Mouse (Mus musculus): ENCODE measurements around the gene Crxos. TPM values are rescaled to one million over a fixed set of nuclear protein-coding genes. Genes with fewer than 3 reads are reported as not detected.

Gene Crxos
- total RNA-seq, 2 experiments from 2014 or later = 0.42 TPM; not detected in 1

DNA sequence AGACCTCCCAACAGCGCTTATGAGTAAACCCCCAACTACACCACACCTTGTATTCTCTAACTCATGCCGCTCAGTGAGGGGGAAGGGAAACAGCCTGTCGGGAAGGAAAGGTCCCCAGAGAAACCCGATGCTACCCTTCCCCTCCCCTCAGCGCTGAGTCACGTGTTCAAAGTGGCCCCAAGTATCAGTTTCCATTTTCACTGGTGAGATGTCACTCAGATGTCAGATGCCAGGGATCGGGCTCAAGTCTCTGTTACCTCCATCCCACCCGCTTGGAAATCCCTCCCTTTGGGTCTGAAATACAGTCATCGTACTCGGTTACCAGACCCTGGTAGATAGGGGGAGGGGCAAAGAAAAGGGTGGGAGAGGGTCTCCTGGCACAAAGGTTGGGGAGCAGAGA lies 39.4 kb downstream of the Crxos start:
- DNase-seq = peak; percentile 36

DNA sequence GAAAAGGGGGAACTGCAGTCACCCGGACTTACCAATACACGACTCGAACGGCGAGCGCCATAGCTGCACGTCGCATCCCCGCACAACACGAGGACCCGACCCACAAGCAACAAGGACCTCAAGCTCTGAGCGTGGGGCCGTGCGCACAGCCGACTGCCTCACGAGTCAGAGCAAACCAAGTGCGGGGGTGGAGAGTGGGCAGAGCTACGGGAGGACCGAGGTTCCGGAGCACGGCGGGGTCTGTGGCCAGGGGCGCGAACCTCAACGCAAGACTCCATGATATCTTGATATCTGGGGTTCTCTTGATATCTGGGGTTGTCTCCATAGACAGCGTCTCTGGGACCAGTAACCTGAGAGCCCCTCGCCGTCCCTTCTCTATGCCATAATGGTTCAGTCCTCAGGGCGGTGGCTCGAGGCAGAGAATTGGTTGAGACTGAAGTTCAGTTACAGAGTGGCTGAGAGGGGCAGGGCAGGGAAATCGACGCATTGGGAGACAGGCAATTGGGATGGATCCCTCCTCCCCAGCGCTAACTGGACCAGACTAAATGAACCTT lies 39.9 kb downstream of the Crxos start, which contains the start of gene Selenow:
Selenow (minus strand) TSS at position 183 of the 554 bp plus-strand sequence.
- peak; percentile 92 for DNase-seq

DNA sequence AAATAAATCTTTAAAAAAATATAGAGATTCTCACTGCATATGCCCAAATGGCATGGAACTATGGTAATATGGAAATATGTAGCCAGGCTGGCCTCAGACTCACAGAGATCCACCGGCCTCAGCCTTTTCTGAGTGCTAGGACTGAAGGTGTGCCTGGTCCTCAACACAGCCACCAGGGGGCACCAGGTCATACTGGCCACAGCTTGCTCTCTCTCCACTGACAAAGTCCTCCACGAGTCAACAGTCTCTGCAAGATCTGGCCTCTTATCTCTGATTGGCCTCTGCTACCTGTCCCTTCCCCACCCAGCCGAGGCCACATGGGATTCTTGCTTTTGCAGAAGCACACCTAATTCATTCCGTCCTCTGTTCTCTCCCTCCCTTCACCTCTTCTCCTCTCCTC lies 47.5 kb downstream of the Crxos start:
- peak; percentile 82 for DNase-seq

DNA sequence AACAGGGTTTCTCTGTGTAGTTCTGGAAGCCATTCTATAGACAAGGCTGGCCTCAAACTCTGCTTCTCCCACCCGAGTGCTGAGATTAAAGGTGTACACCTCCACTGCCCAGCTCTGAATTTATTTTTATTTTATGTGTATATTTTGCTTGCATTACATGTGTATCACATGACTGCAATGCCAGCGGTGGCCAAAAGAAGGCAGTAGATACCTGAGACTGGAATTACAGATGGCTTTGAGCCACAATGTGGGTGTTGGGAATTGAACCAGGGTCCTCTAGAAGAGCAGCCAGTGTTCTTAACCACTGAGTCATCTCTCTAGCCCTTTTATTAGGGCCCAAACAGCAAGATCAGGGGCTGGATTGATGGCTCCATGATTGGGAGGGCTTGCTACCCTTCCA lies 48.1 kb downstream of the Crxos start:
- no peak for DNase-seq

DNA sequence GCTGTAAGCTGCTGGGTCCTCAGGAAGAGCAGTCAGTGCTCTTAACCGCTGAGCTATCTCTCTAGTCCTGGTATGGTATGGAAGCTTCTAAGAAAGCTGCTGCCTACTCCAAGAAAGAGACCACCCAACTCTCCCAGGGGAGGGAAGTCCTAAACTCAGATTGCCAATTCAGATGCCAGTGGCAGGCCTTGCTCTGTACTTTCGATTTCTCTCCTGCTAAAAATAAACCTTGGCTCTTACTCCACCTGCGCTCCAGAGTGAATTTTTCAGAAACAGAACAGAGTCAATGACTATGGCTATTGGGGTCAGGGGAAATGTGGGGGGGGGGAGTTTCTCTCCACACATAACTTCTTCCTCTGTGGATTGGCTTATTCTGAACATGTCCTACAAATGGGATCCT lies 49.2 kb downstream of the Crxos start:
- no peak for DNase-seq

DNA sequence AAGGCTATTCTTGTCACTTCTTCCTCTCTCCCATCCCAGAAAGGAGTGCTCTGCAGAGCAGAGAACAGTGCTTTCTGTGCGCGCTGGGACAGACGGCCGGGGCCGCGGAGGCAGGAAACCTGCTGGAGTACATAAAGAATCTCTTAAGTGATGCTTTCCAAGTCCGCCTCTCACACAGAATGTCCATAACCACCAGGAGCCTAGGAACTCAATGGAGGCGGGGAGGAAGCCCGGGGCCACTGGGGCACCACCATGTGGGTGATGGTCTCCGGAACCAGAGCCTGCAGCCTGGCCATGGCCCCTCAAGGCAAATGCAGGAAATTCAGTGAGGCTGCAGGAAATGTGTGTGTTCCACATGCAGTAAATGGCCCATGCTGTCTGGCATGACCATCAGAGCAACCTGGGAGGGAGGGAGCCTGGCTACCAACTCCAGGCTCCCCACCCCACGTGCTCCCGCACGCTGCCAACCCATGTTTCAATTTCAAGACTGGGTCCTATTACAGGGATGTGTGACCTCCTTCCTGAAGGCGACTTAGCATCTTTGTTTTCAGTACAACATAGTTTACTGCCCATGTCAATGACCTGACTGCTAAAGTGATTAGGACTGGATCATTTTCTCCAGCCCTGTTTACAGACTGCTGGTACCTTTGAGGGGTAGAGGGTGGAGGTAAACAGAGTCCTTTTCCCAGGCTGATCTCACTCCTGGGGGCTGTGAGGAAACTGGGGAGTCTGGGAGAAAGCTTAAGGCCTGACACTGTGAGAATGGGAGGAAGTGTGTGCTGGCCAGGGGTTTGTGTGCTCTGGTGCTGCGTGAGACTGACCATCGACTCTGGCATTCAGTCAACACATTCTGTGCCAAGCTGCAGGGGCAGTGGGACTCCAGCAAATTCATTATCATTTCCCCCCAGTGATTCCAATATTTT lies 51.3 kb downstream of the Crxos start:
- DNase-seq = peak; percentile 32

DNA sequence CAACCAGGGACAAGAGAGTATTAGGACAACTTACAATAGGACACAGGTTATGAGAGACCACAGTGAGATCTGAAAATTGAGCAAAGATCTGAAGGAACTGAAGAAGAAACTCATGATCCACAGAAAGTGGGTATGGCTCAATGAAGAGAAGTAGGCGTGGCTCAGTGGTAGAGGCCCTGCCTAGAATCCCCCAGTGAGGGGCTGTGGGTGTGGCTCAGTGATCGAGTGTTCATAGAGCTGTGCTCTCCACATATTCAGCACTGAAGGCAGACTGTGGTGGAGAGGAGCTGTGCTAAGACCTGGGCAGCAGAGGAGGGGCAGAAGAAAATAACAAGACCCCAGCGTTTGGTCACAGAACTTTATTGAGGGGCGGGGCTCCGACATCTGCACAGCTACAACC lies 55.1 kb downstream of the Crxos start:
- no peak for DNase-seq

DNA sequence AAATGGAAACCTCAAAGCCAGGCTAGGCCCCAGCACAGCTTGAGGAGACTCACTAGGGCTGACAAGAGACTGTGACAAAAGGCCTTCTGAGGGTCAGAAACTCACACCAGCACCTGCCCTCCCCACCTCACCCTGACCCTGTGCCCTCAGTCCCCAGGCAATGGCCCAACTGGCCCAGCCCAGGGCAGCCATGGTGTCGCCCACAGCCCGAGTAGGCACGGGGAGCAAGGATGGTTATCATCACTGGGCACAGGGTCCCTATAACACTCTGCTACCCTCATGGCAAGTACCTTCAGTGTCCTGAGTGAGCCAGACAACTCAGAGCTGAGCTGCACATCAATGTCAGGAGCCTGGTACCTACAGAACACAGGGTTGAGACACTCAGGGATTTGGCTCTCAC lies 56.2 kb downstream of the Crxos start:
- no peak for DNase-seq

DNA sequence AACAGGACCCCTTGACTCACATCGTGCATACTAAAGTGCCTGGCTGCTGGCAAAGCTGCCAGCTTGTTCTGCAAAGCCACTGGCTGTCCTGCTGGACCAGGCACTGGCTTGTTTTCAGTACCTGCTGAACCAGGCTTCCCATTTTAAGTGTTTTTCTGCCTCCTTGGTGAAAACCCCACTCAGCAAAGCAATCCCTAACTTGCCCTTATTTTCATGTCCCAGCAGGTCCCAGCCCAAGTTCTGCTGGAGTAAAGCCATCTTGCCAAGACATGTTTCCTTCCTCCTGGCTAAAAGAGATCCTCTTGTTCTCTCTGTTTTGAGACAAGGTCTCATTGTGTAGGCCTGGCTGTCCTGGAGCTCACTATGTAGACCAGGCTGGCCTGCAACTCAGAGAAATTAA lies 61.9 kb downstream of the Crxos start:
- DNase-seq = no peak

DNA sequence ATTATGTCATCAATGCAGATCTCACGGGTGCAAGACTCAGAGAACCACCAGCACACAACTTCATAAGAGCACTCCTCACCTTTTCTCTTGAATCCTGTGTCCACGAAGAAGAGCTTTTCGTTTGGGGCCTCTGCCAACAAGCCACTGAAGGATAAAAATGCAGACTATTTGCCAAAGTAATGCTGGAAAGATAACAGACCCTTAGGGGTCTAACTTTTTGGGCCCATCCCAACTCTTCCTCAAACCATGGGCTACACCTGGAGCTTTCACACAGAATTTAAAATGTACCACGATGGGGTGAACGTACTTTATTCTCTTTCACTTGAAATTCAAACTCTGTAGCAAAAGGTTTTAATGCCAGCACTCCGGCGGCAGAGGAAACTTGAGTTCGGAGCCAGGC lies 62.8 kb downstream of the Crxos start:
- DNase-seq = no peak

DNA sequence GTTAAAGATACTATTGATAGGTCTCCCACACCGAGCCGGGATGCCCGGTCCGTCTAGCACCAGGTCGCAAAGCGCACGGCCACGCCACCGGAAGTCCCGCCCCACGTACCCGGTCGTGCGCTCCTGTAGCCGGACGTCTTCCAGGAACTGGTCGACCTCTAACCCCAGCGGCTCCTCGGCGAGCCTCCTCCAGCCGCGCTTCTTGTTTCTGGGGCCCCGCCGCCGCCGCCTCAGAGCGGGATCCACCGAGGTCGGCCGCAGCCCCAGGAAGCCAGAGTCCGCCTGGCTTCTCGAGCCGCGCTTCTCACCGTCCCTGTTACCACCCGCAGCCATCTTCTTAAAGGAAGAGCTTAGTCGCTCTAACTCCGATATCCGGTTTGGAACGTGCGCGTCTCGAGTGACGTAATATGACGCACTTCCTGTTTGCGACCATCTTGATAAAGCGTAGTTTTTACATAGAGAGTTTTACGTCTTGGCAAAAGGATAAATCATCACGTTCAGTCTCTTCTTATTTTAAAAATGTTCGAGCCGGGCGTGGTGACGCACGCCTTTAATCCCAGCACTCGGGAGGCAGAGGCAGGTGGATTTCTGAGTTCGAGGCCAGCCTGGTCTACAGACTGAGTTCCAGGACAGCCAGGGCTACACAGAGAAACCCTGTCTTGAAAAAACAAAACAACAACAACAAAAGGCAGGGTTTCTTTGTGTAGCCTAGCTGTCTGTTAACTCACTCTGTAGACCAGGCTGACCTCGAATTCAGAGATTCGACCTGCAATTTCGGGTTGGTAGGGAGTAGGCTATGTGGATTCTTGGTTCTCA lies 63.5 kb downstream of the Crxos start, which contains the start of gene Nop53:
Nop53 (minus strand) TSS at position 354 of the 816 bp plus-strand sequence.
- DNase-seq = peak; percentile 93

DNA sequence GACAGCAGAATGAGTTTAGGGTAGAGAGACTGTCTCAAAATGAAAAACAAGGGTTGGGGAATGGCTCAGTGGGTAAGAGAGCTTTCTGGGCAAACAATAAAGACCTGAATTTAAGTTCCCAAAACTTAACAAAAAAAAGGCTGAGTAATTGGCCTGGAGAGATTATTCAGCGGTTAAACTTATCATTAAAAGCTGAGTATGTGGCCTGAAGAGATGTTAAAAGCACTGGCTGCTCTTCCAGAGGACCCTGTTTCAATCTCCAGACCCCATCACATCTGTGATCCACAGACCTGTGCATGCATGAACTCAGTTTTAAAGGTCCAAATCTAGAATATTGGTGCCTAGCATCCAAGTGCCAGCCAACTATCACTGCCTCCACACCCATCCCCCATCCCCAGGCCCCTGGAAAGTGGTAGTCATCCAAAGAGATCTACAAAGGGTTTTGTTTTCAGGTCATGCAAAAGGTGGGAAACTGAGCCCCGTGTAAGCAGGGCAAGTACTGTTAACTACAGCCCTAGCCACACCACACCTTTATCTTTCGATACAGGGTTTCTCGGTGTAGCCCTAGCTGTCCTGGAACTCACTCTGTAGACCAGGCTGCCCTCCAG lies 65.3 kb downstream of the Crxos start:
- no peak for DNase-seq

DNA sequence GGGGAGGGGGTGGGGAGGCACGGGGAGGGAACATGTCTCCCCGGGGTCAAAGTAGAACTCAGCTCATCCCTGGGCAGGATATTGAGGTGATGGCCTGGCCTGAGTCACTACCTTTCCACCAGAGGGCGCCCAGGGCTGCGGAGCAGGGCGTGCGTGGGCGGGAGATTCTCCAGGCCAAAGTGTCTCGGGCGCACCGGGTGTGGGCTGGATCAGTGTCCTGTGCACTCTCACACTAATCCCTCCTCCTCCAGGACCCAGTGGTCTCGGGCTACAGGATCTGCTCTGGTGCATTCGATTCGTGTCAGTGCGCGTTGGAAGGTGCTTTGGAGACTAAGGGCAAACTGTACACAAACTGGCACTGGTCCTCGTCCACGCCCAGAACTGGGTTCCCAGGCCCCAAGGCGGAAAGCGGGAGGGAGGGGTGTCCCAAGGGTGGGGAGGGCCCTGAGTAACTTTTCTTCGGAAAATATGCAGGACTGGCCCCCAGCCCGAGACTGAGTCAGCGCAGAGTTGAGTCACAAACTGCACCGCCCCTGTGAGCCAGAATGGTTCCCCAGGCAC lies 66.0 kb downstream of the Crxos start:
- peak; percentile 93 for DNase-seq

DNA sequence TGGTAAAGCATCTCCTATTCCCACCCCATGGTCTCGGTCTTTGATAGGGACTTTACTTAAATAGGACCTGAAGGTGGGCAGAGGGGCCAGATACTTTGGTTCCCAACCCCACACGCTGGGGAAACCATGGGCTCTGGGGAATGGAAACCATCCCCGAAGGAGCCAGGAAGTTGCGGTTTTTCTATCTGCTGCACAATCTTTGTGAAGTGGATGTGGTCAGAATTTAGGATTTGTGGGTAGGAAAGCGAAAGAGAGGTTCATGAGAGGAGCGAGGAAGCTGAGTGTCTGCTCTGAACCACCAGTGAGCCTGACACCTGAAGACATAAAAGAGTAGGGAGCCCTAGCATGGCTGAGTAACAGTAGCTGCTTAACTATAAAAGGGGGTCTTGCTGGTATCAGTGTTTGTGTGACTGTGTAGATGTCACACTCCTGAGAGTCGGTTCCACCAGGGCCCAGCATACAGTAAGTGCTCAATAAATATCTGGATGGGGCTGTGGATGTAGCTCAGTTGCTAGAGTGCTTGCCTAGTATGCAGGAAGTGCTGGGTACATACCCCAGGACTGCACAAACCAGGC lies 66.9 kb downstream of the Crxos start:
- no peak for DNase-seq

DNA sequence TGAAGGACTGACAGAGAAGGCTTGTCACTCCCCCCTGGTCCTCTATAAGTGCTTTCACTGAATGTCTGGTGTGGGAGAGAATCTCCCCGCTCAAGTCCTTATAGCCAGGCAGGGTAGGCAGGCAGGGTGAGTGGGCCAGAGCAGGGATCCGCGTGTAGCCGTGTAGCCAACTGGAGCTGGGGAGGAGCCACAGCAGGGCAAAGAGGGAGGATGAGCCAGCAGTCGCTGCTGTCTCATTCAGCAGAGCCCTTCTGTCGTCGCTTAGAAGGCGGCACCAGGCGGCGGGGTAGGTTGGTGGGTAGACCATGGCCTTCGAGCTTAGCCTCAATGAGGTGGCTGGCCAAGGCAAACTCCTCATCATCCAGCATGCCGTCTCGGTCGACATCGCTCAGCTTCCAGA lies 67.6 kb downstream of the Crxos start:
- no peak for DNase-seq

DNA sequence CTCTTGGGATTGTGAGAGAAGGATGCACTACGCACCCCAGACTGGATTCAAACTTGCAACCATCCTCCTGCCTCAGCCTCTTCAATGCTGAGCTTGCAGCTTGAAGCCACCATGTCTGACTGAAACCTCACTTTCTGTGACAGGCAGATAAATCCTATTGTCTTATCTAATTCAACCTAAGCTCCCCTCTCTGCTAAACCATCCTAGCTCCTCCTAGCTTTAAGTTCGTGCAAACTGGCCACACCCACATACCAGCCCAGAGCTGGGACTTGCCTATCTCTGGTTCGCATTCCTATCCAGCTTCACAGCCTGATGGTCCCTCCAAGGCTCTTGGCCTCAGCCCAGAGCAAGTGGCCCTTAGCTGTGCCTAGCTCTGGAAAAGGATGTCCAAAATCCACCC lies 70.0 kb downstream of the Crxos start:
- no peak for DNase-seq

Other genes starting within 250 kb of the Crxos start
- not detected for gene Obox3, start 242.7 kb upstream of the Crxos start, total RNA-seq (2021)
- gene Obox5, start 132.5 kb upstream of the Crxos start, total RNA-seq (2021) = not detected
- not detected for gene Obox6, start 42.9 kb upstream of the Crxos start, total RNA-seq (2021)
- not detected for gene Crx, start 2.6 kb upstream of the Crxos start, total RNA-seq (2021)
- 100 to 1,000 TPM; 187 to 228 TPM for gene Selenow, start 39.8 kb downstream of the Crxos start, total RNA-seq (2021)
- 100 to 1,000 TPM; 198 to 201 TPM for gene Nop53, start 63.5 kb downstream of the Crxos start, total RNA-seq (2021)
- gene Ehd2, start 85.0 kb downstream of the Crxos start, total RNA-seq (2021) = 100 to 1,000 TPM; 140 to 156 TPM
- 10 to 100 TPM in 1 of 2 experiments, 1 to 10 TPM in 1; 8.5 to 11.0 TPM for gene Bicra, start 165.3 kb downstream of the Crxos start, total RNA-seq (2021)
- under 1 TPM; 0.09 TPM for gene Zfp541, start 179.2 kb downstream of the Crxos start, total RNA-seq (2021)
- gene Napa, start 215.8 kb downstream of the Crxos start, total RNA-seq (2021) = 100 to 1,000 TPM; 106 to 109 TPM
- gene Kptn, start 237.3 kb downstream of the Crxos start, total RNA-seq (2021) = 10 to 100 TPM; 24.9 to 25.4 TPM
- gene Slc8a2, start 247.2 kb downstream of the Crxos start, total RNA-seq (2021) = 1 to 10 TPM; 3.0 to 3.8 TPM